Mouse (Mus musculus) spleen, adult 2 months (tissue): ENCODE data around the gene Smg6.

Experiments used
- CTCF ChIP-seq: fragments of 200-500 bp; IDR thresholded peaks from 2 replicates; pipeline ENCODE4 v1.5.1; 2011; ENCODE audit warnings: mild to moderate bottlenecking, inconsistent platforms; ENCODE audit not compliant: insufficient read depth, insufficient read length, insufficient replicate concordance; ENCODE audit errors: extremely low read depth
- POLR2A ChIP-seq: fragments of 200-500 bp; IDR thresholded peaks from 2 replicates; pipeline ENCODE4 v1.6.1; 2011; ENCODE audit warnings: low read depth, low read length, inconsistent platforms

- TF ChIP-seq CTCF (no peak), POLR2A (no peak)
These were observed 214.8 kb downstream of the Smg6 start for GRCm38 (mm10) chr11:75140431-75140830.
